Mouse (Mus musculus) intestine, postnatal 0 days (tissue): ENCODE results near the gene Elk4. TPM values are rescaled to one million over a fixed set of nuclear protein-coding genes. Genes with fewer than 3 reads are reported as not detected.

ENCODE experiments used
- ATAC-seq: fragments of 200-750 bp; cut with Nextera tagmentation; 2 replicates; pipeline ENCODE4 v1.8.0; 2017; ENCODE audit warnings: mild to moderate bottlenecking, moderate TSS enrichment, moderate library complexity
- H3K27ac ChIP-seq: fragments of 300-500 bp; sonication (generic); 2 replicates; pipeline ENCODE4 v1.5.1; 2014; ENCODE audit warnings: mild to moderate bottlenecking, low read depth, low read length, moderate library complexity
- H3K27me3 ChIP-seq: fragments of 300-500 bp; sonication (generic); replicated peaks from 2 replicates; pipeline ENCODE4 v1.6.1; 2014; ENCODE audit warnings: low read length, mixed read lengths; ENCODE audit not compliant: control insufficient read depth, insufficient read depth
- H3K36me3 ChIP-seq: fragments of 300-500 bp; sonication (generic); 2 replicates; pipeline ENCODE4 v1.6.1; 2014; ENCODE audit warnings: mild to moderate bottlenecking, moderate library complexity; ENCODE audit not compliant: control insufficient read depth, insufficient read depth
- H3K4me1 ChIP-seq: fragments of 300-500 bp; sonication (generic); replicated peaks from 2 replicates; pipeline ENCODE4 v1.6.1; 2014; ENCODE audit warnings: antibody characterized with exemption, low read length, mixed read lengths; ENCODE audit not compliant: control insufficient read depth, insufficient read depth
- H3K4me2 ChIP-seq: fragments of 300-500 bp; sonication (generic); replicated peaks from 2 replicates; pipeline ENCODE4 v1.6.1; 2014; ENCODE audit warnings: low read depth, mild to moderate bottlenecking, moderate library complexity
- H3K4me3 ChIP-seq: fragments of 300-500 bp; sonication (generic); 2 replicates; pipeline ENCODE4 v1.5.1; 2014; ENCODE audit warnings: low read depth, low read length
- H3K9ac ChIP-seq: fragments of 300-500 bp; sonication (generic); 2 replicates; pipeline ENCODE4 v1.6.1; 2014; ENCODE audit warnings: mild to moderate bottlenecking, low read depth, low read length
- H3K9me3 ChIP-seq: fragments of 300-500 bp; sonication (generic); 2 replicates; pipeline ENCODE4 v1.6.1; 2016; ENCODE audit warnings: mixed run types; ENCODE audit not compliant: control insufficient read depth
- CTCF ChIP-seq: sonication (generic); IDR thresholded peaks from 2 replicates; pipeline ENCODE4 v1.5.1; 2016; ENCODE audit warnings: low read depth, mild to moderate bottlenecking, control low read depth, antibody characterized with exemption, moderate library complexity
- WGBS: fragments of 180-500 bp; shearing (Covaris S2); extraction: QIAGEN DNeasy Blood & Tissue Kit; methylation state at CpG from one replicate; pipeline ENCODE4 v1.1.7; 2014; 5-methylcytosine and 5-hydroxymethylcytosine counted together
- polyA plus RNA-seq: library from polyadenylated mRNA; unstranded; fragments of >200 nt; fragmentation: Nextera tagmentation; extraction: Ambion mirVana; gene quantifications from 2 replicates; pipeline ENCODE4 v1.2.1, GENCODE M21; 2015

The Elk4 gene
- polyA plus RNA-seq, 1 experiment from 2014 or later = 16.4 TPM

- H3K27ac ChIP-seq = 0 out of 2 replicates have a peak overlapping the region, but pooled peaks have one; percentile 28
- no peaks in the 10 kb centered on the region for H3K9me3 ChIP-seq
- H3K27me3 ChIP-seq = no peaks in the 10 kb centered on the region
- no peak overlapping the region for H3K4me2 ChIP-seq
- no peaks in the 10 kb centered on the region; the same call in 1 of the 2 replicates for H3K4me1 ChIP-seq
- TF ChIP-seq CTCF = no peak
- 62% methylated on average over 7 of the region's 7 CpGs for WGBS
- no peak for ATAC-seq
- no peak overlapping the region for H3K9ac ChIP-seq
- peaks cover 75% of the 10 kb centered on the region for H3K36me3 ChIP-seq
- no peak overlapping the region for H3K4me3 ChIP-seq
Measured at GRCm38 (mm10) chr1:132019876-132020275, 12.5 kb downstream of the Elk4 start.

GRCm38 (mm10) chr1:132022107-132022506 is 14.7 kb downstream of the Elk4 start:
- peaks cover 73% of the 10 kb centered on the region for H3K36me3 ChIP-seq
- no peak overlapping the region for H3K9ac ChIP-seq
- ATAC-seq = peak; percentile 69
- no peaks in the 10 kb centered on the region; the same call in 1 of the 2 replicates for H3K4me1 ChIP-seq
- H3K9me3 ChIP-seq = no peaks in the 10 kb centered on the region
- whole genome bisulfite sequencing = 36% methylated on average over 3 of the region's 3 CpGs
- no peak for TF ChIP-seq CTCF
- no peak overlapping the region for H3K4me2 ChIP-seq
- H3K27me3 ChIP-seq = no peaks in the 10 kb centered on the region
- no peak overlapping the region for H3K4me3 ChIP-seq
- H3K27ac ChIP-seq = no peak overlapping the region

- TF ChIP-seq CTCF = no peak
- Histone ChIP-seq H3K9me3 (no peaks in the 10 kb centered on the region), H3K4me3 (no peak overlapping the region), H3K4me2 (no peak overlapping the region), H3K27me3 (no peaks in the 10 kb centered on the region), H3K9ac (no peak overlapping the region), H3K36me3 (peaks cover 69% of the 10 kb centered on the region), H3K27ac (no peak overlapping the region), H3K4me1 (no peaks in the 10 kb centered on the region; the same call in 1 of the 2 replicates)
- ATAC-seq = no peak
- 89% methylated on average over 11 of the region's 11 CpGs for WGBS
Measured at GRCm38 (mm10) chr1:132026925-132027646, 19.7 kb downstream of the Elk4 start.

- Histone ChIP-seq H3K27me3 (no peaks in the 10 kb centered on the region), H3K9ac (no peak overlapping the region), H3K4me2 (no peak overlapping the region), H3K4me1 (no peaks in the 10 kb centered on the region), H3K27ac (no peak overlapping the region; the same call in 1 of the 2 replicates), H3K36me3 (peaks cover 72% of the 10 kb centered on the region), H3K9me3 (no peaks in the 10 kb centered on the region), H3K4me3 (no peak overlapping the region)
- WGBS = 92% methylated on average over 5 of the region's 5 CpGs
- ATAC-seq = no peak
- no peak for TF ChIP-seq CTCF
Measured at GRCm38 (mm10) chr1:132027978-132028377, 20.6 kb downstream of the Elk4 start.

GRCm38 (mm10) chr1:132028413-132028812 is 21.0 kb downstream of the Elk4 start:
- Histone ChIP-seq H3K9ac (no peak overlapping the region), H3K9me3 (no peaks in the 10 kb centered on the region), H3K4me1 (no peaks in the 10 kb centered on the region), H3K27me3 (no peaks in the 10 kb centered on the region), H3K36me3 (peaks cover 67% of the 10 kb centered on the region), H3K27ac (no peak overlapping the region; the same call in 1 of the 2 replicates), H3K4me3 (no peak overlapping the region), H3K4me2 (no peak overlapping the region)
- ATAC-seq = no peak
- 90% methylated on average over 9 of the region's 9 CpGs for WGBS
- TF ChIP-seq CTCF = no peak

- Histone ChIP-seq H3K9ac (no peak overlapping the region), H3K4me1 (no peaks in the 10 kb centered on the region), H3K27ac (no peak overlapping the region), H3K4me2 (no peak overlapping the region), H3K36me3 (peaks cover 57% of the 10 kb centered on the region), H3K27me3 (no peaks in the 10 kb centered on the region), H3K9me3 (no peaks in the 10 kb centered on the region), H3K4me3 (no peak overlapping the region)
- WGBS = 77% methylated on average over 2 of the region's 2 CpGs
- no peak for ATAC-seq
- TF ChIP-seq CTCF = peak; percentile 67
Measured at GRCm38 (mm10) chr1:132030574-132030973, 23.2 kb downstream of the Elk4 start.
